Mouse (Mus musculus): ENCODE measurements around the gene Oprl1. TPM values are rescaled to one million over a fixed set of nuclear protein-coding genes. Genes with fewer than 3 reads are reported as not detected.

Gene Oprl1
- total RNA-seq, 2 experiments from 2014 or later = not detected

- intact Hi-C loops (cut with DNase I; ENCODE audit: low total_unique reads) = no loop called here
- DNase-seq = no peak
Measured at GRCm38 (mm10) chr2:181759041-181759440, 44.2 kb downstream of the Oprl1 start.

GRCm38 (mm10) chr2:181763006-181763830 is 48.4 kb downstream of the Oprl1 start, which contains the start of gene Myt1:
Gene Myt1, plus strand, starts transcription at chr2:181763332.
- no peak for DNase-seq
- intact Hi-C loops (cut with DNase I; ENCODE audit: low total_unique reads) = no loop called here

- DNase-seq = no peak
- intact Hi-C loops (cut with DNase I; ENCODE audit: low total_unique reads) = no loop called here
Measured at GRCm38 (mm10) chr2:181763886-181764527, 49.2 kb downstream of the Oprl1 start.

GRCm38 (mm10) chr2:181764600-181764999 is 49.8 kb downstream of the Oprl1 start:
- DNase-seq = peak; percentile 6
- intact Hi-C loops (cut with DNase I; ENCODE audit: low total_unique reads) = no loop called here

- intact Hi-C loops (cut with DNase I; ENCODE audit: low total_unique reads) = no loop called here
- no peak for DNase-seq
Measured at GRCm38 (mm10) chr2:181765251-181765650, 50.4 kb downstream of the Oprl1 start.

- DNase-seq = no peak
- intact Hi-C loops (cut with DNase I; ENCODE audit: low total_unique reads) = no loop called here
Measured at GRCm38 (mm10) chr2:181766672-181767557, 52.1 kb downstream of the Oprl1 start.

GRCm38 (mm10) chr2:181768451-181768850 is 53.6 kb downstream of the Oprl1 start:
- intact Hi-C loops (cut with DNase I; ENCODE audit: low total_unique reads) = no loop called here
- DNase-seq = no peak

- no peak for DNase-seq
- intact Hi-C loops (cut with DNase I; ENCODE audit: low total_unique reads) = no loop called here
Measured at GRCm38 (mm10) chr2:181769397-181769796, 54.6 kb downstream of the Oprl1 start.

Other genes starting within 250 kb of the Oprl1 start
- gene Abhd16b, start 221.8 kb upstream of the Oprl1 start, total RNA-seq (2021) = not detected
- gene Tpd52l2, start 217.9 kb upstream of the Oprl1 start, total RNA-seq (2021) = 10 to 100 TPM; 58.7 to 59.4 TPM
- gene Dnajc5, start 194.5 kb upstream of the Oprl1 start, total RNA-seq (2021) = 10 to 100 TPM; 47.8 to 51.8 TPM
- gene Uckl1, start 130.1 kb upstream of the Oprl1 start, total RNA-seq (2021) = 10 to 100 TPM; 28.8 to 29.7 TPM
- 10 to 100 TPM; 28.0 to 30.1 TPM for gene Prpf6, start 123.1 kb upstream of the Oprl1 start, total RNA-seq (2021)
- 10 to 100 TPM; 20.5 to 20.9 TPM for gene Zfp512b, start 122.2 kb upstream of the Oprl1 start, total RNA-seq (2021)
- gene Samd10, start 115.8 kb upstream of the Oprl1 start, total RNA-seq (2021) = under 1 TPM; 0.78 to 0.84 TPM
- not detected for gene Gm29797, start 58.0 kb upstream of the Oprl1 start, total RNA-seq (2021)
- 10 to 100 TPM; 27.3 to 28.0 TPM for gene Sox18, start 43.4 kb upstream of the Oprl1 start, total RNA-seq (2021)
- gene Tcea2, start 34.7 kb upstream of the Oprl1 start, total RNA-seq (2021) = 1 to 10 TPM; 4.2 to 6.0 TPM
- 1 to 10 TPM; 5.1 to 6.5 TPM for gene Rgs19, start 21.0 kb upstream of the Oprl1 start, total RNA-seq (2021)
- not detected for gene Lkaaear1, start 16.6 kb upstream of the Oprl1 start, total RNA-seq (2021)
- gene Myt1, start 48.3 kb downstream of the Oprl1 start, total RNA-seq (2021) = not detected
- gene Pcmtd2, start 122.8 kb downstream of the Oprl1 start, total RNA-seq (2021) = 10 to 100 TPM; 18.3 to 30.7 TPM
- 10 to 100 TPM in 1 of 2 experiments, 1 to 10 TPM in 1; 9.2 to 10.1 TPM for gene Polr3k, start 149.3 kb downstream of the Oprl1 start, total RNA-seq (2021)

Data from gastrocnemius, postnatal 14 days (tissue).